Mouse (Mus musculus): ENCODE measurements around the gene Celf2.
"Not testable (repeated sequence)": the region's sequence is repeated elsewhere in the genome, so short reads cannot be mapped to it uniquely, and the experiment has no call there.

The Celf2 gene

DNA sequence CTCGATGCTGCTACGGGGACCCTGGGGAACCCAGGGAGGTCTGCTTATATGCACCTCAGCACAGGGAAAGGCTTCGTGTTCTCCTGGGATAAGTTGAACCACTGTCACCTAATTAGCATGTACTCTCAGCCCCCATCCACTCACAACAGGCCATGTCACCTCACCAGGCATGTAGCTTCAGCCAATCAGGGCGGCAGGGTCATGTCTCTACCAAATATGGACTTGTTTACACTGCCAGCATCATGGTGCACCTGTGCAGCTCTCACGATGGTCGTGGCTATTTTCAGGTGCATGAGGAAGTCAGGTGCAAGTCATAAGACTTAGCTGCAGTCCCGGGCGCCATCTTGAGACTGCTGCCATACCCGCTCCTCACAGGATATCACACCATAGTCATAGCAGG is at the start of gene Celf2:
Gene Celf2, minus strand, starts transcription at position 101 of the 400 bp plus-strand sequence.
- not testable (repeated sequence) for DNase-seq

- no peak for DNase-seq
These were observed 46.0 kb upstream of the Celf2 start for GRCm38 (mm10) chr2:7555144-7555892.

DNA sequence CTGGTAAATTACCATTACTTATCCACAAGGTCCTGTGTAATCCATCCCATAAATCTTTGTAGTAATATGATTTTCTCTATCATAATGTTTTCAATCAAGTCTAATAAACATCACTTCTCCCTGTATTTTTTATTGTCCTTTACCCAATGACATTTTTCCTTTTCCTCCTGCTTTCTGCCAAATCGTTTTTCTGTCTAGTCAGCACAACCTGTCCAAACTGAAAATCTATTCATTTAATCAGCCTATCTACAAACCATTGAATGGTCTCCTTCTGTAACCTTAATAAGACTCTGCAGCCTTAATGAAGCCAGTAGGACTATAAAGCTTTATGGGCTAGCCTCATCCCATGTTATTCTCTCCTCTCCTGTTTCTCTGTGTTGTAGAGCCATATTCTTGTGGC is 45.2 kb upstream of the Celf2 start:
- no peak for DNase-seq

- no peak for DNase-seq
These were observed 43.5 kb upstream of the Celf2 start for GRCm38 (mm10) chr2:7552887-7553286.

DNA sequence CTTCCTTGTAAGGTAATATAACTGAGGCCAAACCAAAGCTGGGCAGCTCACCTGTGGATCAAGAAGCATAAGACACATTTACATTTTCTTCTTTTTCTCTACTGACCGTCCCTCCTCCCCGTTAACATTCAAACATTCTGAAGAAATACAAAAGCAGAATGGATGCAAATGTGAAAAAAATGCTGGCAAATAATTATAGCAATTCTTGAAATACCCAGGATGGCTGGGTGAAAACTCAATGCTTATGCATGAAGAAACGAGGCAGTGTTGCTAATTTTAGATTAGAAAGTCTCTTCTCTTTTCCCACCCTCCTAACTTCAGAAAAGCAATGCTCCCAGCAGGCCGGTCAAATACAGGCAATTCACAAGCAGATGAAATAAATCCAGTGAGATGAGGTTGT is 39.5 kb upstream of the Celf2 start:
- DNase-seq = no peak

GRCm38 (mm10) chr2:7534615-7535204 is 25.3 kb upstream of the Celf2 start:
- DNase-seq = no peak

GRCm38 (mm10) chr2:7534195-7534594 is 24.8 kb upstream of the Celf2 start:
- no peak for DNase-seq

DNA sequence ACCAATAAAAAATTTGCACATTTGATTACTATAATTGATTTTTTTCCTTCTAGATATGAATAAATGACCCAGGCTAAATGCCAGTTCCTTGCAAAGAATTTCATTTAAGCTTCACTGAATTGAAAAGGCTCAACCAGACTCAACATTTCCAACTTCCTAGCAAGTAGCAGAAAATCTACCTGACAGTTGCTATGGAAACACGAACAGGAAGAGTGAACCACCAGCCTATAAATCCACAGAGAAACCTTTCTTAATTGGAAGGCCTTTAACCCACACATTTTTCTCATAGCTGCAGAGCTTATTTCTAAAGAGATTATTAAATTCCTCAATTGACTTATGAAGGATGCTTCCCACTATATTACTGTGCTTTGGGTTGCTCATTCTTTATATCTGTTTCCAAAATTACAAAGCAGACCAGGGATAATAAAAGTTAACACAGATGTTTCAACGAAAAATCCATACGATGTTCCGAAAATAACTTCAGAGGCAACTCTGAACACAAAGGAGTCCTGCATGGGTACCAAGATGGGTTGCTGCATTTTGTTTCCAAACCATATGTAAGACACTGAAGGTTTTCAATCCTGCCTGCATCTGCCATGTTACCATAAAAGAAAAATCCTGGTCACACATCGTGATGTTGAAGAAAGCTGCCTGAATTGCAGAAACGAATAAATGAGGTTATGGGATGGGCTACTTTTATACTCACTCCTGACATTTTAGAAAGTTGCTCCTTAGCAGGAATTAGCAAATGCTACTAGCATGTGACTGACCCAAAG is 22.0 kb upstream of the Celf2 start:
- DNase-seq = no peak

DNA sequence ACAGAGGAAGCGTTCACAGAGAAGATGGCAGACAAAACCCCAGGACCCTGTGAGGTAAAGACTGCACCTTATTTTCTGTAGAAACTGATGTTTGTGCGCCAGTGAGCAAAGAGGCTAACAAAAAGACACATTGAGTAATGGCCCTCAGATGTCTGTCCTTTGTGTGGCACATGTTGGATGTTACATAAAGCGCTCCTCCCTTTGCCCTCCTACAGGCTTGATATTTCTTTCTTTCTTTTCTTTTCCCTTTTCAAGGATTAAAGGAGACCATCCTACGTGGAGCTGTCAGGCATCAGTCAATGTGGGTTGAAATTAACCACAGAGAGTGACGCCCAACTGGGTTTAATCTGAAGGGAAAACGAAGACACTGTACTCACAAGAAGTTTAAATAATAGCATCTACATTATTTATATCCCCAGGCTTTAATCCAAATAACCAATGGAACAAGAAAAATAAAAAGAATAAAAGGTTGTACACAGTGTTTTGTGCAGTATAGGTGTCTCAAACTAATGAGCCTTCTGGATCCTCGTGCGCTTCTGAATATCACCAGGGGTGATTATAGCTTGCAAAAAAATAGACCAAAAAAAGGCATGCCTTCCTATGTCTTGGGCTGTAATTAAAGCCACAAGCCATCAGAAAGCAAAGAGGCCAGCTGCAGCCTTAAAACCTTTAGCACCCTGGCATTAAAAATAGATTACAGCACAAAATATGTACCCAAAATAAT is 21.3 kb upstream of the Celf2 start:
- DNase-seq = no peak

DNA sequence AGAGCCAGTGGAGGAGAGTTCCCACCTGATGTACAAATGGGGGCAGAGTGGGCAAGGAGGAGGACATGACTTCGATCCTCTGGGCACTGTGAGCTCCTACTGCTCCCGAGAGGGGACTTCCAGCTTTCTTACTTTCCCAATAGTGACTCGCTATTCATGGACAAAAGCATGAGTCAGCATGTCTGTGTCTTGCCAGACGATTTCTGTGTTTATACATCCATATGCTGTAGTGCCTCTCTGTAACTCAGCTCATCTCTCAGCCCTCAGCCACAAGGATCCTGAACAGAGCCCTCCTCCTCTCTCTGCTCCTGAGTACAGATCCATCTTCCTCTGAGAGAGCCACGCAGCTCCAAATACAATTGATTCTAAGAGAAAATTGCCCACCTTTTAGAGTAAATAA is 20.3 kb upstream of the Celf2 start:
- DNase-seq = peak; percentile 49

GRCm38 (mm10) chr2:7526696-7527095 is 17.3 kb upstream of the Celf2 start:
- no peak for DNase-seq

- no peak for DNase-seq
These were observed 10.1 kb upstream of the Celf2 start for GRCm38 (mm10) chr2:7519473-7519872.

- no peak for DNase-seq
These were observed 15.9 kb downstream of the Celf2 start for GRCm38 (mm10) chr2:7493420-7493819.

- DNase-seq = no peak
These were observed 24.4 kb downstream of the Celf2 start for GRCm38 (mm10) chr2:7484974-7485373.

- DNase-seq = no peak
These were observed 27.3 kb downstream of the Celf2 start for GRCm38 (mm10) chr2:7482062-7482461.

- no peak for DNase-seq
These were observed 48.9 kb downstream of the Celf2 start for GRCm38 (mm10) chr2:7460329-7461056.

- DNase-seq = peak; percentile 46
These were observed 70.6 kb downstream of the Celf2 start for GRCm38 (mm10) chr2:7438721-7439282.

- no peak for DNase-seq
These were observed 82.9 kb downstream of the Celf2 start for GRCm38 (mm10) chr2:7426481-7426880.

GRCm38 (mm10) chr2:7400530-7400929 is 108.8 kb downstream of the Celf2 start:
- no peak for DNase-seq

DNA sequence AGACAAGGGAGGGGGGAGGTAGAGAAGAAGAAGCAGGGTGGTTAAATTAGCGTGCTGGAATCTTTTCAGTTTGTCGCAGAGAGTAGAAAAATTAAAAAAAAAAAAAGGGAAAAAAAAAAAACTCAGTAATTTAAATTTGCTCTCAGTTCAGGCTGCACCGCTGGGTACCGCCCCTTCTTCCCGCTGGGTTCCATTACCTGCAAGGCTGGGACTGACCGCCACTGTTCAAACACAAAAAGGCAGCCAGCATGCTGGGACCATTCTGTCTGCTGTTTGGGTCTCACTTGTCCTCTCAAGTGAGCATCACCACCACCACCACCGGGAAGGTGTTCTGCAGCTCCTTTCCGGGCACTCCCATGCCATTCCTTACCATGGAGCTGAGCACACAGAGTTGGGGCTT is 113.4 kb downstream of the Celf2 start:
- DNase-seq = peak; percentile 48

DNA sequence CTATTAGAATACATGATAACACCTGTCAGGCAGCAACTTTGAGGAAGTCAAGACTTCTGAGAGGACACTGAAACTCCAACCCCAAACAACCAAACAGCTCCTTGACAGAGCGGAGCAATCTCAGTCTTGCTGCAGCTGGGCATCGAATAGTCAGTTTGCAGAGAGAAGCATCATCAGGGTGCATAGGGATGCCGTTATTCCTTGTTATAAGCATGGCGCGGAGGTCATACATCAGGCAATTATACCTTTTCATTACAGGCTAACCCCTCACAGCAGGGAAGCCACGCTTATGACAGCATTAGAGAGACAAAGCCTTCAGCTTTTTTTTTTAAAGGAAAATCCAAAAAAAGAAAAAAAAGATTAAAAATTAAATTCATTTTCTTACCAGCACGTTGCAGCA is 113.9 kb downstream of the Celf2 start:
- no peak for DNase-seq

DNA sequence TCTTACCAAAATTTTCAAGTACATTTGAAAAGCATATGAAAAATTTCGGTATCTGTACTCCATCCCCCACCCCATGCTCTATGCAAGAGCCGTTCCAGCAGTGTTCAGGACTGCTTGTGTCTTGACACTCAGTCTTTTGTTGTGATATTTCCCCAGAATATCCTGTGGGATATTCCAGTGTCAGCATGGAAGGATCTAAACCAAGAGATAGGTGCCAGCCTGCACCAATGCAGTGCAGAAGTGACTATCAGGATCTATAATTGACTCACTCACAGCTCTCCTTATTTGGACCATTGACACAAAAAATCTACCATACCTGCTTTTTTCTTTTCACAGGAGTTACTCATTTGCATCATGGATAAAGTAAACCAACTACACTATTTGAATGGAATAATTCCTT is 116.9 kb downstream of the Celf2 start:
- DNase-seq = no peak

Measured in right cerebral cortex, postnatal 25 days (tissue).